26 mouse cellular contexts compared by ENCODE assay signal in the genomic region with DNA sequence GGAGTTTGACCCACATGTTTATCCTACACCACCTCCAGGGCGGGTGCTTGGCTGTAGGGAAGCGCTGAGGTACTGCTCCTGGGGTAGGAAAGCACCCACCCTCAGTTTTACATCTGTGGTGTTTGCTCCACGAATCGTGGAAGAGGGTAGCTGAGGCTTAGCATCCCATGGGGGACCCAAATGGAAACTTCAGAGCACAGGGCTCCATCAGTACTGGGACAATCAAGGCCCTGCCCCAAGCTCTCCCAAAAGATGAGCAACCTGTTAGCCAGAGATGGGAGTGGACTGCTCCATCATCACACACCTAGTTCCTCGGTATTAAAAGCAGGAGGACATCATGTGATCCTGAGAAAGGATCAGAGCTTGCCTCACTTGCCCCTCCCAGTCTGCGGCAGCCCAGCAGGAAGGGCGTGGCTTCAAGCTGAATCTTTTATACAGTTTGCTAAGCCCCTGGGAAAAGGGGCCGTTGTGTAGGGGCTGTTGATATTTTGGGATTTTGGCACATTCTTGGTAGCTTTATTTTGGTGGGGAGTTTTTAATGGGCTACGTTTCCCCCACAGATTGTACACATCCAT. TPM values are rescaled to one million over a fixed set of nuclear protein-coding genes. Genes with fewer than 3 reads are reported as not detected.
DNase-seq lines count a peak whose midpoint lies in the region; ATAC-seq lines count a peak whose summit lies in the region.
"Had no signal": no experiment of that assay in that cellular context is flagged by ENCODE, and none has a peak within 500 bp of the region (broad histone marks: within the 10 kb centered on the region; RNA-seq: fewer than 3 reads in every experiment).

No protein-coding gene starts in this region.

- no peak overlapping the region for H3K4me3 ChIP-seq in midbrain, embryonic 11.5 days (ENCODE audit: low read depth, low read length)
- no peak overlapping the region for H3K4me3 ChIP-seq in midbrain, embryonic 15.5 days
- H3K4me3 ChIP-seq: embryonic facial prominence, embryonic 15.5 days; forebrain, embryonic 15.5 days; left cerebral cortex, adult 2 months had no signal

- H3K27me3 ChIP-seq in midbrain, embryonic 11.5 days (ENCODE audit: control insufficient read depth, insufficient read depth, low read length): no peaks in the 10 kb centered on the region
- no peaks in the 10 kb centered on the region for H3K27me3 ChIP-seq in midbrain, embryonic 15.5 days (replicated peaks)
- H3K27me3 ChIP-seq in splenic B cell, adult 2 months (ENCODE audit: control insufficient read depth, insufficient read depth, low read length, poor library complexity, severe bottlenecking): no peaks in the 10 kb centered on the region
- H3K27me3 ChIP-seq: embryonic facial prominence, embryonic 15.5 days; forebrain, embryonic 15.5 days; Patski had no signal

- H3K9ac ChIP-seq in midbrain, embryonic 11.5 days (ENCODE audit: low read length): no peak overlapping the region
- H3K9ac ChIP-seq in midbrain, embryonic 15.5 days: no peak overlapping the region
- H3K9ac ChIP-seq: embryonic facial prominence, embryonic 15.5 days; forebrain, embryonic 15.5 days; liver, postnatal 0 days had no signal

- H3K9me3 ChIP-seq in midbrain, embryonic 11.5 days (ENCODE audit: control insufficient read depth, low read length): no peaks in the 10 kb centered on the region
- H3K9me3 ChIP-seq in midbrain, embryonic 15.5 days: no peaks in the 10 kb centered on the region
- H3K9me3 ChIP-seq: embryonic facial prominence, embryonic 15.5 days; forebrain, embryonic 15.5 days had no signal

- H3K36me3 ChIP-seq in midbrain, embryonic 11.5 days (ENCODE audit: control insufficient read depth, insufficient read depth, low read length): no peaks in the 10 kb centered on the region
- H3K36me3 ChIP-seq in midbrain, embryonic 15.5 days (replicated peaks): no peaks in the 10 kb centered on the region
- H3K36me3 ChIP-seq in splenic B cell, adult 2 months (ENCODE audit: control insufficient read depth, insufficient read depth, low read length, poor library complexity, severe bottlenecking): no peaks in the 10 kb centered on the region
- H3K36me3 ChIP-seq: embryonic facial prominence, embryonic 15.5 days; forebrain, embryonic 15.5 days had no signal

- no peak for ATAC-seq in midbrain, embryonic 11.5 days (ENCODE audit: low FRiP score)
- ATAC-seq in midbrain, embryonic 15.5 days (replicated peaks): no peak
- peak; percentile 70 for ATAC-seq in common myeloid progenitor, adult 5-6 weeks (replicated peaks; ENCODE audit: low read depth, poor library complexity, severe bottlenecking)
- ATAC-seq: forebrain, embryonic 15.5 days; hindbrain, postnatal 0 days; liver, postnatal 0 days; Patski had no signal

- WGBS in midbrain, embryonic 11.5 days: 42% methylated on average over 9 of the region's 9 CpGs
- WGBS in midbrain, embryonic 15.5 days: 41% methylated on average over 9 of the region's 9 CpGs

- H3K4me1 ChIP-seq in midbrain, embryonic 11.5 days (ENCODE audit: control insufficient read depth, insufficient read depth, low read length): peaks cover 3% of the 10 kb centered on the region; the same call in 1 of the 2 replicates
- no peaks in the 10 kb centered on the region for H3K4me1 ChIP-seq in midbrain, embryonic 15.5 days
- H3K4me1 ChIP-seq: forebrain, embryonic 15.5 days had no signal

- no peak overlapping the region for H3K4me2 ChIP-seq in midbrain, embryonic 11.5 days
- no peak overlapping the region for H3K4me2 ChIP-seq in midbrain, embryonic 15.5 days
- H3K4me2 ChIP-seq: embryonic facial prominence, embryonic 15.5 days; forebrain, embryonic 15.5 days had no signal

- no peak overlapping the region for H3K27ac ChIP-seq in midbrain, embryonic 11.5 days (ENCODE audit: low read depth, low read length)
- no peak overlapping the region for H3K27ac ChIP-seq in midbrain, embryonic 15.5 days
- H3K27ac ChIP-seq: embryonic facial prominence, embryonic 15.5 days; forebrain, embryonic 15.5 days; hindbrain, postnatal 0 days; left cerebral cortex, adult 2 months had no signal

- peak; percentile 86 for DNase-seq in heart, adult 11 months
- DNase-seq in heart, postnatal 4 days: no peak
- DNase-seq in midbrain, embryonic 11.5 days (ENCODE audit: low spot score, missing footprints): peak; percentile 84
- DNase-seq in splenic B cell, adult 2 months (ENCODE audit: low read depth, low spot score): peak; percentile 14
- DNase-seq in embryo, embryonic 11 days: no peak
- no peak for DNase-seq in ovary, postnatal 14 days (ENCODE audit: low spot score)
- DNase-seq: cerebellum, adult 11 months; cerebellum, postnatal 36 days; gastrocnemius, postnatal 10 days; liver, postnatal 0 days; midbrain, embryonic 14.5 days; right cerebral cortex, postnatal 14 days had no signal

RNA-seq across cellular contexts. Expression of a gene that starts 1.7 kb away (rescaled TPM):
- not detected for total RNA-seq in heart, postnatal 4 days (2021)
- not detected in 2 replicates for polyA plus RNA-seq in midbrain, embryonic 11.5 days (2014; fragmentation: Nextera tagmentation; extraction: Ambion mirVana)
- not detected in 2 replicates for polyA plus RNA-seq in midbrain, embryonic 15.5 days (2015; fragmentation: Nextera tagmentation; extraction: Ambion mirVana)
- total RNA-seq in common myeloid progenitor, adult 5-6 weeks (2017): not detected in 2 replicates
- total RNA-seq: adrenal gland, adult 18-20 months; heart, adult 8-10 months; heart, postnatal 25 days; hindbrain, postnatal 0 days; layer of hippocampus, adult 8-10 months; left cerebral cortex, adult 2 months had no signal
- polyA plus RNA-seq: forebrain, embryonic 15.5 days; hindbrain, postnatal 0 days; kidney, embryonic 16.5 days; liver, postnatal 0 days; midbrain, embryonic 14.5 days; testis, adult 2 months had no signal

RNA-seq across cellular contexts. Expression of a gene that starts 6.2 kb away (rescaled TPM):
- not detected for total RNA-seq in heart, postnatal 4 days (2021)
- not detected in 2 replicates for polyA plus RNA-seq in midbrain, embryonic 11.5 days (2014; fragmentation: Nextera tagmentation; extraction: Ambion mirVana)
- not detected in 2 replicates for polyA plus RNA-seq in midbrain, embryonic 15.5 days (2015; fragmentation: Nextera tagmentation; extraction: Ambion mirVana)
- not detected in 2 replicates for total RNA-seq in common myeloid progenitor, adult 5-6 weeks (2017)
- total RNA-seq: gastrocnemius, postnatal 10 days; heart, adult 8-10 months; heart, postnatal 25 days; hindbrain, postnatal 0 days; layer of hippocampus, adult 8-10 months; left cerebral cortex, adult 2 months had no signal
- polyA plus RNA-seq: embryonic facial prominence, embryonic 15.5 days; forebrain, embryonic 15.5 days; hindbrain, postnatal 0 days; kidney, embryonic 16.5 days; midbrain, embryonic 14.5 days; Patski had no signal

RNA-seq across cellular contexts. Expression of a gene that starts 13.3 kb away (rescaled TPM):
- total RNA-seq in heart, postnatal 4 days (2021): under 1 TPM in 1 of 2 experiments, not detected in 1; 0.19 TPM
- 0.07 TPM in 1 of 2 replicates, not detected in the other for polyA plus RNA-seq in midbrain, embryonic 11.5 days (2014; fragmentation: Nextera tagmentation; extraction: Ambion mirVana)
- polyA plus RNA-seq in midbrain, embryonic 15.5 days (2015; fragmentation: Nextera tagmentation; extraction: Ambion mirVana): 1.3 and 1.7 TPM in 2 replicates
- total RNA-seq in common myeloid progenitor, adult 5-6 weeks (2017): 0.59 TPM in 1 of 2 replicates, not detected in the other
- total RNA-seq: adrenal gland, adult 18-20 months; heart, postnatal 25 days had no signal
- polyA plus RNA-seq: liver, postnatal 0 days; Patski had no signal

RNA-seq across cellular contexts. Expression of a gene that starts 15.7 kb away (rescaled TPM):
- total RNA-seq in heart, postnatal 4 days (2021): not detected
- polyA plus RNA-seq in midbrain, embryonic 11.5 days (2014; fragmentation: Nextera tagmentation; extraction: Ambion mirVana): not detected in 2 replicates
- not detected in 2 replicates for polyA plus RNA-seq in midbrain, embryonic 15.5 days (2015; fragmentation: Nextera tagmentation; extraction: Ambion mirVana)
- not detected in 2 replicates for total RNA-seq in common myeloid progenitor, adult 5-6 weeks (2017)
- total RNA-seq: adrenal gland, adult 18-20 months; gastrocnemius, postnatal 10 days; heart, adult 8-10 months; heart, postnatal 25 days; hindbrain, postnatal 0 days; layer of hippocampus, adult 8-10 months; left cerebral cortex, adult 2 months had no signal
- polyA plus RNA-seq: embryonic facial prominence, embryonic 15.5 days; forebrain, embryonic 15.5 days; hindbrain, postnatal 0 days; kidney, embryonic 16.5 days; limb, embryonic 14.5 days; liver, postnatal 0 days; midbrain, embryonic 14.5 days; Patski had no signal

RNA-seq across cellular contexts. Expression of a gene that starts 37.2 kb away (rescaled TPM):
- not detected for total RNA-seq in heart, postnatal 4 days (2021)
- polyA plus RNA-seq in midbrain, embryonic 11.5 days (2014; fragmentation: Nextera tagmentation; extraction: Ambion mirVana): not detected in 2 replicates
- not detected in 2 replicates for polyA plus RNA-seq in midbrain, embryonic 15.5 days (2015; fragmentation: Nextera tagmentation; extraction: Ambion mirVana)
- not detected in 2 replicates for total RNA-seq in common myeloid progenitor, adult 5-6 weeks (2017)
- total RNA-seq: adrenal gland, adult 18-20 months; gastrocnemius, postnatal 10 days; heart, adult 8-10 months; heart, postnatal 25 days; hindbrain, postnatal 0 days; layer of hippocampus, adult 8-10 months; left cerebral cortex, adult 2 months had no signal
- polyA plus RNA-seq: embryonic facial prominence, embryonic 15.5 days; forebrain, embryonic 15.5 days; hindbrain, postnatal 0 days; limb, embryonic 14.5 days; midbrain, embryonic 14.5 days; Patski; testis, adult 2 months had no signal

Comparison
In these comparisons a context has a peak if more than half of its experiments do, and no peak if none do; other contexts are left out.
1. DNase-seq: peak in heart, adult 11 months (single experiment), midbrain, embryonic 11.5 days (single experiment) and splenic B cell, adult 2 months (single experiment); none in heart, postnatal 4 days (single experiment), embryo, embryonic 11 days (single experiment) and ovary, postnatal 14 days (single experiment).